Mouse (Mus musculus) ovary, adult 18-20 months (tissue): ENCODE data around the gene Uncx.
"Not testable (repeated sequence)": the region's sequence is repeated elsewhere in the genome, so short reads cannot be mapped to it uniquely, and the experiment has no call there.

Experiments used
- DNase-seq: peaks from one replicate; pipeline ENCODE4 v3.0.0; 2022; ENCODE audit warnings: low spot score, mixed read lengths

Gene Uncx

GRCm38 (mm10) chr5:139561363-139562001 lies 18.2 kb downstream of the Uncx start:
- no peak for DNase-seq

- no peak for DNase-seq
Measured at GRCm38 (mm10) chr5:139564663-139565062, 21.4 kb downstream of the Uncx start.

GRCm38 (mm10) chr5:139565462-139565861 lies 22.2 kb downstream of the Uncx start:
- no peak for DNase-seq

- no peak for DNase-seq
Measured at GRCm38 (mm10) chr5:139566640-139567399, 23.5 kb downstream of the Uncx start.

- DNase-seq = no peak
Measured at GRCm38 (mm10) chr5:139568079-139568478, 24.8 kb downstream of the Uncx start.

- no peak for DNase-seq
Measured at GRCm38 (mm10) chr5:139572526-139572925, 29.2 kb downstream of the Uncx start.

- DNase-seq = no peak
Measured at GRCm38 (mm10) chr5:139573606-139574311, 30.5 kb downstream of the Uncx start.

- DNase-seq = no peak
Measured at GRCm38 (mm10) chr5:139575054-139575453, 31.8 kb downstream of the Uncx start.

- no peak for DNase-seq
Measured at GRCm38 (mm10) chr5:139580171-139580743, 37.0 kb downstream of the Uncx start.

GRCm38 (mm10) chr5:139581308-139581868 lies 38.1 kb downstream of the Uncx start:
- no peak for DNase-seq

GRCm38 (mm10) chr5:139584971-139585747 lies 41.9 kb downstream of the Uncx start:
- DNase-seq = no peak

- DNase-seq = no peak
Measured at GRCm38 (mm10) chr5:139585748-139586060, 42.4 kb downstream of the Uncx start.

- DNase-seq = not testable (repeated sequence)
Measured at GRCm38 (mm10) chr5:139587459-139587858, 44.2 kb downstream of the Uncx start.

GRCm38 (mm10) chr5:139590682-139591360 lies 47.5 kb downstream of the Uncx start:
- not testable (repeated sequence) for DNase-seq

GRCm38 (mm10) chr5:139592011-139592410 lies 48.7 kb downstream of the Uncx start:
- no peak for DNase-seq

GRCm38 (mm10) chr5:139592850-139593249 lies 49.6 kb downstream of the Uncx start:
- no peak for DNase-seq

GRCm38 (mm10) chr5:139593746-139594145 lies 50.5 kb downstream of the Uncx start:
- no peak for DNase-seq

- no peak for DNase-seq
Measured at GRCm38 (mm10) chr5:139595001-139595400, 51.7 kb downstream of the Uncx start.
